Mouse (Mus musculus) adrenal gland, postnatal 25 days (tissue): Measurements from ENCODE around the gene Marcks. TPM values are rescaled to one million over a fixed set of nuclear protein-coding genes. Genes with fewer than 3 reads are reported as not detected.

ENCODE experiments used
- total RNA-seq: library from RNA; stranded (reverse); gene quantifications from 2 replicates; pipeline ENCODE4 v1.2.3, GENCODE M21; 2021

Gene Marcks
- total RNA-seq, 1 experiment from 2014 or later = 88.0 TPM

Other genes starting within 250 kb of the Marcks start
- gene Hdac2, start 164.4 kb downstream of the Marcks start, total RNA-seq = 91.3 and 119 TPM in 2 replicates